Mouse (Mus musculus): Measurements from ENCODE around the gene Gnl3. TPM values are rescaled to one million over a fixed set of nuclear protein-coding genes. Genes with fewer than 3 reads are reported as not detected.
A peak's percentile ranks its signal among the peaks of the same experiment; 100 is the strongest.

Gene Gnl3
- polyA plus RNA-seq (2015; fragmentation: Nextera tagmentation; extraction: Ambion mirVana): 53.6 and 72.9 TPM in 2 replicates

- peaks cover 33% of the 10 kb centered on the region for H3K36me3 ChIP-seq
- ATAC-seq (ENCODE audit: low FRiP score): peak; percentile 96
- H3K9ac ChIP-seq (replicated peaks): peak within 1 kb of the TSS; percentile 91
- H3K9me3 ChIP-seq (replicated peaks): no peaks in the 10 kb centered on the region
- peak within 1 kb of the TSS; percentile 66 for H3K4me3 ChIP-seq (replicated peaks)
- H3K4me2 ChIP-seq: peak within 1 kb of the TSS; percentile 91
- WGBS: 1% methylated on average over 43 of the region's 53 CpGs
- peak within 1 kb of the TSS; percentile 99 for H3K27ac ChIP-seq (replicated peaks)
- H3K27me3 ChIP-seq (replicated peaks): no peaks in the 10 kb centered on the region
- peaks cover 29% of the 10 kb centered on the region for H3K4me1 ChIP-seq
Measured at GRCm38 (mm10) chr14:31018860-31019291, at the start of gene Gnl3, which contains the start of gene Pbrm1. Gene Gnl3 (minus strand): TSS chr14:31019152. Gene Pbrm1 (plus strand): TSS chr14:31019138.

GRCm38 (mm10) chr14:31062277-31062676 is 43.3 kb upstream of the Gnl3 start:
- Histone ChIP-seq H3K27ac (replicated peaks) (no peak overlapping the region), H3K27me3 (replicated peaks) (no peaks in the 10 kb centered on the region), H3K9ac (replicated peaks) (no peak overlapping the region), H3K4me1 (no peaks in the 10 kb centered on the region), H3K4me2 (no peak overlapping the region), H3K36me3 (peaks cover 67% of the 10 kb centered on the region), H3K4me3 (replicated peaks) (no peak overlapping the region), H3K9me3 (replicated peaks) (no peaks in the 10 kb centered on the region)
- no peak for ATAC-seq (ENCODE audit: low FRiP score)
- 94% methylated on average over 1 of the region's 1 CpGs for WGBS

- no peaks in the 10 kb centered on the region for H3K27me3 ChIP-seq (replicated peaks)
- H3K27ac ChIP-seq (replicated peaks): no peak overlapping the region
- H3K9me3 ChIP-seq (replicated peaks): no peaks in the 10 kb centered on the region
- no peak overlapping the region for H3K4me3 ChIP-seq (replicated peaks)
- no peak for ATAC-seq (ENCODE audit: low FRiP score)
- H3K9ac ChIP-seq (replicated peaks): no peak overlapping the region
- no peaks in the 10 kb centered on the region for H3K4me1 ChIP-seq
- H3K36me3 ChIP-seq: peaks cover 63% of the 10 kb centered on the region
- H3K4me2 ChIP-seq: no peak overlapping the region
- 100% methylated on average over 1 of the region's 1 CpGs for WGBS
Measured at GRCm38 (mm10) chr14:31045817-31046216, 26.9 kb upstream of the Gnl3 start.

GRCm38 (mm10) chr14:31045296-31045695 is 26.3 kb upstream of the Gnl3 start:
- peaks cover 58% of the 10 kb centered on the region for H3K36me3 ChIP-seq
- no peaks in the 10 kb centered on the region for H3K27me3 ChIP-seq (replicated peaks)
- no peak overlapping the region for H3K9ac ChIP-seq (replicated peaks)
- ATAC-seq (ENCODE audit: low FRiP score): no peak
- H3K4me2 ChIP-seq: no peak overlapping the region
- no peaks in the 10 kb centered on the region for H3K9me3 ChIP-seq (replicated peaks)
- no peak overlapping the region for H3K27ac ChIP-seq (replicated peaks)
- no peaks in the 10 kb centered on the region for H3K4me1 ChIP-seq
- WGBS: 95% methylated on average over 5 of the region's 5 CpGs
- no peak overlapping the region for H3K4me3 ChIP-seq (replicated peaks)

GRCm38 (mm10) chr14:31025785-31026184 is 6.8 kb upstream of the Gnl3 start:
- ATAC-seq (ENCODE audit: low FRiP score): no peak
- H3K4me3 ChIP-seq (replicated peaks): no peak overlapping the region
- 83% methylated on average over 3 of the region's 3 CpGs for WGBS
- no peaks in the 10 kb centered on the region for H3K9me3 ChIP-seq (replicated peaks)
- no peak overlapping the region for H3K4me2 ChIP-seq
- H3K9ac ChIP-seq (replicated peaks): no peak overlapping the region
- peaks cover 47% of the 10 kb centered on the region for H3K36me3 ChIP-seq
- no peak overlapping the region for H3K27ac ChIP-seq (replicated peaks)
- H3K4me1 ChIP-seq: peaks cover 5% of the 10 kb centered on the region
- no peaks in the 10 kb centered on the region for H3K27me3 ChIP-seq (replicated peaks)

- H3K36me3 ChIP-seq: peaks cover 32% of the 10 kb centered on the region
- H3K4me1 ChIP-seq: peaks cover 24% of the 10 kb centered on the region
- WGBS: 45% methylated on average over 1 of the region's 1 CpGs
- no peak overlapping the region for H3K27ac ChIP-seq (replicated peaks)
- no peak overlapping the region for H3K9ac ChIP-seq (replicated peaks)
- no peak for ATAC-seq (ENCODE audit: low FRiP score)
- H3K4me3 ChIP-seq (replicated peaks): no peak overlapping the region
- H3K27me3 ChIP-seq (replicated peaks): no peaks in the 10 kb centered on the region
- no peaks in the 10 kb centered on the region for H3K9me3 ChIP-seq (replicated peaks)
- H3K4me2 ChIP-seq: no peak overlapping the region
Measured at GRCm38 (mm10) chr14:31022579-31022978, 3.6 kb upstream of the Gnl3 start.

GRCm38 (mm10) chr14:31019331-31020205 is 616 bp upstream of the Gnl3 start:
- Histone ChIP-seq H3K4me1 (peaks cover 29% of the 10 kb centered on the region), H3K4me2 (peak overlapping the region; percentile 54), H3K27ac (replicated peaks) (peak overlapping the region; percentile 99), H3K27me3 (replicated peaks) (no peaks in the 10 kb centered on the region), H3K4me3 (replicated peaks) (peak overlapping the region; percentile 66), H3K36me3 (peaks cover 31% of the 10 kb centered on the region), H3K9ac (replicated peaks) (peak overlapping the region; percentile 91), H3K9me3 (replicated peaks) (no peaks in the 10 kb centered on the region)
- 8% methylated on average over 34 of the region's 56 CpGs for WGBS
- peak; percentile 95 for ATAC-seq (ENCODE audit: low FRiP score)

GRCm38 (mm10) chr14:31017854-31018253 is 1.1 kb downstream of the Gnl3 start:
- Histone ChIP-seq H3K4me3 (replicated peaks) (peak overlapping the region; percentile 66), H3K4me2 (peak overlapping the region; percentile 91), H3K9ac (replicated peaks) (peak overlapping the region; percentile 91), H3K9me3 (replicated peaks) (no peaks in the 10 kb centered on the region), H3K27me3 (replicated peaks) (no peaks in the 10 kb centered on the region), H3K36me3 (peaks cover 42% of the 10 kb centered on the region), H3K27ac (replicated peaks) (no peak overlapping the region), H3K4me1 (peaks cover 29% of the 10 kb centered on the region)
- no peak for ATAC-seq (ENCODE audit: low FRiP score)
- 0% methylated on average over 2 of the region's 2 CpGs for WGBS

- Histone ChIP-seq H3K4me2 (no peak overlapping the region), H3K9me3 (replicated peaks) (no peaks in the 10 kb centered on the region), H3K27me3 (replicated peaks) (no peaks in the 10 kb centered on the region), H3K9ac (replicated peaks) (no peak overlapping the region), H3K4me3 (replicated peaks) (no peak overlapping the region), H3K36me3 (peaks cover 59% of the 10 kb centered on the region), H3K4me1 (peaks cover 24% of the 10 kb centered on the region), H3K27ac (replicated peaks) (no peak overlapping the region)
- 93% methylated on average over 1 of the region's 1 CpGs for WGBS
- ATAC-seq (ENCODE audit: low FRiP score): no peak
Measured at GRCm38 (mm10) chr14:31016063-31016462, 2.9 kb downstream of the Gnl3 start.

GRCm38 (mm10) chr14:31013928-31014327 is 5.0 kb downstream of the Gnl3 start:
- no peak for ATAC-seq (ENCODE audit: low FRiP score)
- WGBS: 98% methylated on average over 2 of the region's 2 CpGs

GRCm38 (mm10) chr14:31011588-31011987 is 7.4 kb downstream of the Gnl3 start:
- Histone ChIP-seq H3K27ac (replicated peaks) (no peak overlapping the region), H3K36me3 (peaks cover 93% of the 10 kb centered on the region), H3K4me1 (no peaks in the 10 kb centered on the region), H3K27me3 (replicated peaks) (no peaks in the 10 kb centered on the region), H3K9ac (replicated peaks) (no peak overlapping the region), H3K4me2 (no peak overlapping the region), H3K9me3 (replicated peaks) (no peaks in the 10 kb centered on the region), H3K4me3 (replicated peaks) (no peak overlapping the region)
- no peak for ATAC-seq (ENCODE audit: low FRiP score)
- WGBS: 91% methylated on average over 3 of the region's 3 CpGs

More at GRCm38 (mm10) chr14:31013928-31014327, 5.0 kb downstream of the Gnl3 start:
- H3K27me3 ChIP-seq (replicated peaks): no peaks in the 10 kb centered on the region
- H3K4me2 ChIP-seq: no peak overlapping the region
- no peak overlapping the region for H3K27ac ChIP-seq (replicated peaks)
- H3K9me3 ChIP-seq (replicated peaks): no peaks in the 10 kb centered on the region
- peaks cover 77% of the 10 kb centered on the region for H3K36me3 ChIP-seq
- H3K4me1 ChIP-seq: peaks cover 14% of the 10 kb centered on the region
- no peak overlapping the region for H3K4me3 ChIP-seq (replicated peaks)
- no peak overlapping the region for H3K9ac ChIP-seq (replicated peaks)

- peaks cover 9% of the 10 kb centered on the region for H3K4me1 ChIP-seq
Measured at GRCm38 (mm10) chr14:31006779-31007178, 12.2 kb downstream of the Gnl3 start.

More at GRCm38 (mm10) chr14:31006779-31007178, 12.2 kb downstream of the Gnl3 start:
- H3K9me3 ChIP-seq (replicated peaks): no peaks in the 10 kb centered on the region
- no peak overlapping the region for H3K4me2 ChIP-seq
- no peak overlapping the region for H3K4me3 ChIP-seq (replicated peaks)
- peaks cover 50% of the 10 kb centered on the region for H3K36me3 ChIP-seq
- ATAC-seq (ENCODE audit: low FRiP score): no peak
- H3K9ac ChIP-seq (replicated peaks): no peak overlapping the region
- no peak overlapping the region for H3K27ac ChIP-seq (replicated peaks)
- H3K27me3 ChIP-seq (replicated peaks): no peaks in the 10 kb centered on the region
- WGBS: 87% methylated on average over 5 of the region's 5 CpGs

Measured in neural tube, embryonic 15.5 days (tissue).